Mouse (Mus musculus) liver, postnatal 0 days (tissue): ENCODE measurements at regions not wholly inside any gene's neighbourhood (a gene's known extent, or its start where the extent isn't known, plus 50 kb on each side); places are given as distances from the start of the nearest gene placed in this dataset.

ENCODE experiments used
- ATAC-seq: fragments of 200-750 bp; cut with Nextera tagmentation; 2 replicates; pipeline ENCODE4 v1.8.0; 2017; ENCODE audit warnings: mild to moderate bottlenecking, moderate library complexity
- DNase-seq: peaks from one replicate; pipeline ENCODE4 v3.0.0-alpha.2; 2016
- H3K27ac ChIP-seq: fragments of 300-500 bp; sonication (generic); 2 replicates; pipeline ENCODE4 v1.5.1; 2014; ENCODE audit warnings: antibody characterized with exemption, moderate library complexity, mild to moderate bottlenecking, low read depth
- H3K27me3 ChIP-seq: fragments of 300-500 bp; sonication (generic); 2 replicates; pipeline ENCODE4 v1.6.1; 2014; ENCODE audit warnings: low read length, control low read depth, mixed read lengths; ENCODE audit not compliant: insufficient read depth
- H3K36me3 ChIP-seq: fragments of 300-500 bp; sonication (generic); replicated peaks from 2 replicates; pipeline ENCODE4 v1.6.1; 2014; ENCODE audit warnings: mild to moderate bottlenecking, control low read depth, low read length, moderate library complexity, mixed read lengths; ENCODE audit not compliant: insufficient read depth
- H3K4me1 ChIP-seq: fragments of 300-500 bp; sonication (generic); 2 replicates; pipeline ENCODE4 v1.6.1; 2014; ENCODE audit warnings: antibody characterized with exemption, mild to moderate bottlenecking, control low read depth; ENCODE audit not compliant: insufficient read depth
- H3K4me2 ChIP-seq: fragments of 300-500 bp; sonication (generic); 2 replicates; pipeline ENCODE4 v1.6.1; 2014; ENCODE audit warnings: low read depth, mild to moderate bottlenecking, low read length, moderate library complexity, mixed read lengths
- H3K4me3 ChIP-seq: fragments of 300-500 bp; sonication (generic); 2 replicates; pipeline ENCODE4 v1.5.1; 2014; ENCODE audit warnings: low read depth, low read length
- H3K9ac ChIP-seq: fragments of 300-500 bp; sonication (generic); replicated peaks from 2 replicates; pipeline ENCODE4 v1.6.1; 2014; ENCODE audit warnings: mild to moderate bottlenecking, moderate library complexity
- H3K9me3 ChIP-seq: fragments of 300-500 bp; sonication (generic); 2 replicates; pipeline ENCODE4 v1.6.1; 2016; ENCODE audit warnings: mild to moderate bottlenecking, control low read depth, low read length, mixed read lengths
- CTCF ChIP-seq: sonication (generic); IDR thresholded peaks from 2 replicates; pipeline ENCODE4 v1.5.1; 2016; ENCODE audit warnings: antibody characterized with exemption, low read depth
- EP300 ChIP-seq: IDR thresholded peaks from 2 replicates; pipeline ENCODE4 v1.6.1; 2016; ENCODE audit warnings: antibody characterized with exemption, low read depth, mild to moderate bottlenecking
- WGBS: fragments of 180-500 bp; shearing (Covaris S2); extraction: QIAGEN DNeasy Blood & Tissue Kit; methylation state at CpG from one replicate; pipeline ENCODE4 v1.1.7; 2014; ENCODE audit not compliant: insufficient replicate concordance; 5-methylcytosine and 5-hydroxymethylcytosine counted together

DNA sequence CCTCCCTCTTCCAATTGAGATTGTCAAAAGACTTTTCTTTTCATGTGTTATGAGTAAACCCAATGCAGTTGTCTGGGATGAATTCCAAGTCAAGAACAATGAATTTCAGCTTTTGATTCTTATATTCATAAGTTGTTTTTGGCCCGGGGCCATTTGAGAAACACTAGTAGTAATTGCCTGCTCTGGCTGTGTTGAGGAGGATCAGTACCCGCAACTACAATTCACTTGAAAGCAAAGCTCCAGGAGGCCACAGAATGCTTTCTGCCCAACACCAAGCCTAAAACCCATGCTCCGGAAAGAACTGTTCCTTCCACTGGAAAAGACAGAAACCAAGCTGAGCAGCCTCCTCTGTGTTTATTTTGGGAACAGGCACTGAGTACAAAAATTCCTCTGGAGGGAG is 174.1 kb upstream of the Mad2l1 start:
- Histone ChIP-seq H3K4me3 (no peak overlapping the region), H3K27ac (no peak overlapping the region), H3K27me3 (no peaks in the 10 kb centered on the region), H3K4me1 (no peaks in the 10 kb centered on the region), H3K36me3 (no peaks in the 10 kb centered on the region), H3K9me3 (no peaks in the 10 kb centered on the region), H3K4me2 (no peak overlapping the region), H3K9ac (no peak overlapping the region)
- WGBS = 78% methylated on average over 3 of the region's 3 CpGs
- ATAC-seq = no peak
- no peak for DNase-seq
- TF ChIP-seq EP300 (no peak), CTCF (no peak)

DNA sequence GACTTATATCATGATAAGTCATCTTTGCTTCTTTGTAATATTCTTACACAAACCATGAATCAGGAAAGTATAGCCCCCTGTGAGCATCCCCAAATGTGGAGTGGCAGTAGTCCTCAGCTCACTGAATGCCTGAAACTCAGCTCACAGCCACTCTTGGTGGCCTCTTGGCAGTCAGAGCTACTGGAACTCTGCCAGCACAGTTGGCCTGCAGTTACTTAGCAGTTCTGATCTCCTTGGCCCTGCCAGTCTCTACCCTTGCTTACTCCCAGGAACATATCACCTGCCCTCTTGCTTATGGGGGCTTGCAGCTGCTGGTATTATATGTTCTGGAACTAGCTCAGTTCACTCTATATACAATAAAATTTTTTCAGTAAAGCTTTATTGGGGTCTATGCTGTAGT is 167.9 kb upstream of the Mad2l1 start:
- DNase-seq (no peak), ATAC-seq (no peak)
- H3K4me2 ChIP-seq = no peak overlapping the region
- no peak overlapping the region for H3K9ac ChIP-seq
- H3K4me1 ChIP-seq = no peaks in the 10 kb centered on the region
- no peaks in the 10 kb centered on the region for H3K36me3 ChIP-seq
- no peak overlapping the region for H3K4me3 ChIP-seq
- H3K9me3 ChIP-seq = no peaks in the 10 kb centered on the region
- no peak overlapping the region for H3K27ac ChIP-seq
- TF ChIP-seq EP300 (no peak), CTCF (no peak)
- no peaks in the 10 kb centered on the region for H3K27me3 ChIP-seq

DNA sequence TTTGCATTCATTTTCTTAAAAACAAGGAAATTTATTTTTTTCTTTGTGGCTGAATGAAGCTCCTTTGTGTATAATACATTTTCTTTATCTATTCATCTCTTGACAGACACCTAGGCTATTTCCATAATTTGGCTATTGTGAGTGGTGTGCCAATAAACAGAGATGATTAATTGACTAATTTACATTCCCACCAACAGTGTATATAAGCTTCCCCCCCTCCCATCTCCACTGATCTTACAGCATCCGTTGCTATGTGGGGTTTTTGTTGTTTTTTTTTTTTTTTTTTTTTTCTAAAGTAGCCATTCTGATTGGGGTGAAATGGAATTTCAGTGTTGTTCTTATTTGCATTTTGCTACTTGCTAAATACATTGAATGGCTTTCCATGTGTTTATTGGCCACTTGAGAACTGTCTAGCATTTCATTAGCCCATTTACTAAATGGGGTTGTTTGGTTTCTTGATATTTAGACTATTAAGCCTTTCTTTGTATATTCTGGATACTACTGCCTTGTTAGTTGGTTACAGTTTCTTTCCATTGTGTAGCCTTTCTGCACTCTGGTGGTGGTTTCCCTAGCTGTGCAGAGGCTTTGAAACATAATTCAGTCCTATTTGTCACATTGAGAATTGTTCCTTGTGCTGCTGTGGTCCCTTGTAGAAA is 153.8 kb upstream of the Mad2l1 start:
- H3K9me3 ChIP-seq = no peaks in the 10 kb centered on the region
- no peak overlapping the region for H3K9ac ChIP-seq
- H3K4me2 ChIP-seq = no peak overlapping the region
- WGBS = 47% methylated on average over 1 of the region's 1 CpGs
- no peak overlapping the region for H3K4me3 ChIP-seq
- no peak for DNase-seq
- no peak for TF ChIP-seq EP300
- TF ChIP-seq CTCF = no peak
- H3K27me3 ChIP-seq = no peaks in the 10 kb centered on the region
- ATAC-seq = no peak
- no peak overlapping the region for H3K27ac ChIP-seq
- no peaks in the 10 kb centered on the region for H3K36me3 ChIP-seq
- no peaks in the 10 kb centered on the region for H3K4me1 ChIP-seq

DNA sequence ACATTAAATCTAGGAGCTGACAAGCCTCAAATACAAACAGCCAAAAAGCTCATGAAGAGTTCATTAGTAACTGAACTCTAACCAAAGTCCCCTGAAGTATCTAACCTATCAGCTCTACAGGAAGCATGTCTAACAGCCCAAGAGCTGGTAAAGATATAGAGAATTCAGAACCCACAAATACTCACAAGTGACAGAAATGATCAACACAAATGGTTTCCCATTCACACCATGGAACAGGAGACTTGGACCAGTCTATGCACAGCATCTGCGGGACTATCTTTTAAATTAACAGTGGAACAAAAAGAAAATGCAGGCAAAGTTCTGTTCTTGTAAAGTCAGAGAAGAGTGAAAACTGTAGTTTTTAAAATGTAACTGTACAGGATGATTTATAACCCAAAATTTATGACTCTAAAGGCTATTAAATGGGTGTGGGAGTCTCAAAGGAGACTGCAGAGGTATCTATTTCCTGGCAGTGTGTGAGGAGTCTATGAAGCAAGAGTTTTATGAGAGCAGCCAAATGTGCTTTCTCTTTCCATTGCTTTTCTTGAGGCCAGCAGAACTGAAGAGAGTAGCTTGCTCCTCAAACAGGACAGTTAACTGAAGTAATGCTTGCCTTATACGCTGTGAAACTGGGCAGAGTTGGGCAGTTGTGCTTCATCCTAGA is 152.7 kb upstream of the Mad2l1 start:
- Histone ChIP-seq H3K27me3 (no peaks in the 10 kb centered on the region), H3K36me3 (no peaks in the 10 kb centered on the region), H3K9ac (no peak overlapping the region), H3K4me3 (no peak overlapping the region), H3K4me1 (no peaks in the 10 kb centered on the region), H3K9me3 (no peaks in the 10 kb centered on the region), H3K4me2 (no peak overlapping the region), H3K27ac (no peak overlapping the region)
- ATAC-seq (no peak), DNase-seq (no peak)
- no peak for TF ChIP-seq EP300
- no peak for TF ChIP-seq CTCF
- WGBS = 76% methylated on average over 2 of the region's 2 CpGs

DNA sequence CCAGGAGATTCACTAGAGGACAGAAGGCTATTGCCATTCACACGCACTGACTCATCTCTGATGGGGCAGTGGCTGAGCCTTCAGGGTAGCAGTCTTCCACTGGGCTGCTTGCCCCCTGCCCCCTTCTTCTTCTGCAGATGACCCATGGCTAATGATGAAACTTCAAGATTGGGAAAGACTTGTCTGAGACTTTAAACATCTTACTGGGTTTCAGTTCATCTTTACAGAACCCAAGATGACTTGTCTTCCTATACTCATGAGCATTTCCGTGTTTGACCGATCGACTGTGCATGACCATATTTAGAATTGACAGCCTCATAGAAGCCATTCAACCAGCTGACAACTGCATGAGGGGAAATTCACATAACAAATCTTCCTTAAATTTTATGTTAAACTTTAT is 140.0 kb upstream of the Mad2l1 start:
- H3K27ac ChIP-seq = no peak overlapping the region

DNA sequence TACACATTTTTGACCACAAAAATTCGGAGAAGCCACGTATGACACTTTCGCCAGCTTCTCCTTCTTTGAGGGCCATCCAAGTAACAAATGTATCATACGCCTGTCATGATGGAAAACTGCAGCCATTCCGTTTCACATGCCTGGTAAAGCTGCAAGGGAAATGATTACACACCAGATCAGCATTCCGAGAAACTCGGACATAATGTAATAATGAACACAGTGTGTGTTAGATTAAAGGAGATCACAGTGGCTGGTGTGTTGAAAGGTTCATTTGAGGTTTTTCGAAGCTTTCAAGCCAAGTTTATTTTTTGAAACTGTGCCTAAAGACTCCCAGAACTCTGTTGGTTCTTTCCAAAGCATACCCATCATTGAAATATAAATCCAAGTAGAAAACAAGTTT is 137.8 kb upstream of the Mad2l1 start:
- ATAC-seq = no peak
- Histone ChIP-seq H3K27me3 (no peaks in the 10 kb centered on the region), H3K27ac (no peak overlapping the region), H3K36me3 (no peaks in the 10 kb centered on the region), H3K4me1 (no peaks in the 10 kb centered on the region), H3K4me2 (no peak overlapping the region), H3K4me3 (no peak overlapping the region), H3K9ac (no peak overlapping the region), H3K9me3 (no peaks in the 10 kb centered on the region)
- DNase-seq = no peak
- WGBS = 70% methylated on average over 8 of the region's 8 CpGs
- TF ChIP-seq EP300 (no peak), CTCF (no peak)

More for the DNA sequence above, 140.0 kb upstream of the Mad2l1 start:
- H3K36me3 ChIP-seq = no peaks in the 10 kb centered on the region
- no peak overlapping the region for H3K9ac ChIP-seq
- no peaks in the 10 kb centered on the region for H3K27me3 ChIP-seq
- WGBS = 83% methylated on average over 4 of the region's 4 CpGs
- TF ChIP-seq CTCF (no peak), EP300 (no peak)
- DNase-seq = no peak
- no peaks in the 10 kb centered on the region for H3K9me3 ChIP-seq
- no peak overlapping the region for H3K4me2 ChIP-seq
- no peak overlapping the region for H3K4me3 ChIP-seq
- H3K4me1 ChIP-seq = no peaks in the 10 kb centered on the region
- ATAC-seq = no peak

DNA sequence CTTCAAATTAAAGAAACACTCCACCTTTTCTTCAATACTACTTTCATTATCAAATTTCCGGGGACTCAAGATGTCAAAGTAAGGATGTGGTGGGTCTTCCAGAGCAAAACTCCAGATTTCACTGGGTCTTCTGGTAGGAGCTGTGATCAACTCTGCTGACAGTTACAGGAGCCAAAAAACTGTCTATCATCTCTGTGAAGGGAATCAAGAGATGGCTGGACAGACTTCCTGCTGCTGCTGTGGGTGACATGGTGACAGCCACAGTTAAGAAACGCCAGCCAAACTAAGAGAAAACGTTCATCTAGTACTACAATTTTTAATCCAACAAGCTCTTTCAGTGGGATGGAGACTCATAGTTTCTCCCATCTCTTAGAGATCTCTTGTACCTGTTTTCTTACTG is 136.5 kb upstream of the Mad2l1 start:
- no peaks in the 10 kb centered on the region for H3K36me3 ChIP-seq
- no peak overlapping the region for H3K4me3 ChIP-seq
- H3K9me3 ChIP-seq = no peaks in the 10 kb centered on the region
- no peaks in the 10 kb centered on the region for H3K4me1 ChIP-seq
- TF ChIP-seq EP300 = no peak
- no peak for TF ChIP-seq CTCF
- H3K9ac ChIP-seq = no peak overlapping the region
- DNase-seq = no peak
- no peaks in the 10 kb centered on the region for H3K27me3 ChIP-seq
- ATAC-seq = no peak
- WGBS = 61% methylated on average over 3 of the region's 3 CpGs
- no peak overlapping the region for H3K4me2 ChIP-seq
- H3K27ac ChIP-seq = no peak overlapping the region
